Mouse (Mus musculus) lung, embryonic 14.5 days (tissue): ENCODE data around the gene Cnnm1. TPM values are rescaled to one million over a fixed set of nuclear protein-coding genes. Genes with fewer than 3 reads are reported as not detected.

Source experiments
- ATAC-seq: fragments of 200-750 bp; cut with Nextera tagmentation; 2 replicates; pipeline ENCODE4 v1.8.0; 2017; ENCODE audit warnings: mild to moderate bottlenecking, moderate TSS enrichment, moderate library complexity; ENCODE audit not compliant: insufficient read depth
- DNase-seq: peaks from one replicate; pipeline ENCODE4 v3.0.0-alpha.2; 2015
- H3K27ac ChIP-seq: fragments of 300-500 bp; sonication (generic); 2 replicates; pipeline ENCODE4 v1.5.1; 2014; ENCODE audit warnings: low read depth, mild to moderate bottlenecking, moderate library complexity
- H3K27me3 ChIP-seq: fragments of 300-500 bp; sonication (generic); 2 replicates; pipeline ENCODE4 v1.6.1; 2014; ENCODE audit warnings: low read length, control low read depth; ENCODE audit not compliant: insufficient read depth
- H3K36me3 ChIP-seq: fragments of 300-500 bp; sonication (generic); 2 replicates; pipeline ENCODE4 v1.6.1; 2014; ENCODE audit warnings: control low read depth; ENCODE audit not compliant: insufficient read depth
- H3K4me1 ChIP-seq: fragments of 300-500 bp; sonication (generic); 2 replicates; pipeline ENCODE4 v1.6.1; 2014; ENCODE audit warnings: antibody characterized with exemption, control low read depth; ENCODE audit not compliant: insufficient read depth
- H3K4me2 ChIP-seq: fragments of 300-500 bp; sonication (generic); 2 replicates; pipeline ENCODE4 v1.6.1; 2014; ENCODE audit warnings: mild to moderate bottlenecking
- H3K4me3 ChIP-seq: fragments of 300-500 bp; sonication (generic); 2 replicates; pipeline ENCODE4 v1.5.1; 2014; ENCODE audit warnings: low read depth, low read length
- H3K9ac ChIP-seq: fragments of 300-500 bp; sonication (generic); 2 replicates; pipeline ENCODE4 v1.6.1; 2014
- H3K9me3 ChIP-seq: fragments of 300-500 bp; sonication (generic); 2 replicates; pipeline ENCODE4 v1.6.1; 2016; ENCODE audit warnings: low read depth, low read length, control low read depth
- CTCF ChIP-seq: IDR thresholded peaks from 2 replicates; pipeline ENCODE4 v1.5.1; 2016; ENCODE audit warnings: antibody characterized with exemption, low read depth
- WGBS: fragments of 180-500 bp; shearing (Covaris S2); extraction: QIAGEN DNeasy Blood & Tissue Kit; methylation state at CpG from one replicate; pipeline ENCODE4 v1.1.7; 2014; 5-methylcytosine and 5-hydroxymethylcytosine counted together
- polyA plus RNA-seq: library from polyadenylated mRNA; unstranded; fragments of >200 nt; fragmentation: Nextera tagmentation; extraction: Ambion mirVana; gene quantifications from 2 replicates; pipeline ENCODE4 v1.2.1, GENCODE M21; 2014

Gene Cnnm1
- polyA plus RNA-seq, 1 experiment from 2014 or later, result 0.05 TPM

- H3K9ac ChIP-seq, result no peak overlapping the region
- DNase-seq (no peak), ATAC-seq (no peak)
- H3K27ac ChIP-seq, result no peak overlapping the region
- 79% methylated on average over 7 of the region's 7 CpGs for WGBS
- H3K4me1 ChIP-seq, result no peaks in the 10 kb centered on the region
- no peaks in the 10 kb centered on the region for H3K36me3 ChIP-seq
- no peak for TF ChIP-seq CTCF
- H3K27me3 ChIP-seq, result peaks cover 59% of the 10 kb centered on the region
- no peak overlapping the region for H3K4me3 ChIP-seq
- H3K9me3 ChIP-seq, result no peaks in the 10 kb centered on the region
- H3K4me2 ChIP-seq, result no peak overlapping the region
Measured at GRCm38 (mm10) chr19:43439246-43439645, 990 bp upstream of the Cnnm1 start.

DNA sequence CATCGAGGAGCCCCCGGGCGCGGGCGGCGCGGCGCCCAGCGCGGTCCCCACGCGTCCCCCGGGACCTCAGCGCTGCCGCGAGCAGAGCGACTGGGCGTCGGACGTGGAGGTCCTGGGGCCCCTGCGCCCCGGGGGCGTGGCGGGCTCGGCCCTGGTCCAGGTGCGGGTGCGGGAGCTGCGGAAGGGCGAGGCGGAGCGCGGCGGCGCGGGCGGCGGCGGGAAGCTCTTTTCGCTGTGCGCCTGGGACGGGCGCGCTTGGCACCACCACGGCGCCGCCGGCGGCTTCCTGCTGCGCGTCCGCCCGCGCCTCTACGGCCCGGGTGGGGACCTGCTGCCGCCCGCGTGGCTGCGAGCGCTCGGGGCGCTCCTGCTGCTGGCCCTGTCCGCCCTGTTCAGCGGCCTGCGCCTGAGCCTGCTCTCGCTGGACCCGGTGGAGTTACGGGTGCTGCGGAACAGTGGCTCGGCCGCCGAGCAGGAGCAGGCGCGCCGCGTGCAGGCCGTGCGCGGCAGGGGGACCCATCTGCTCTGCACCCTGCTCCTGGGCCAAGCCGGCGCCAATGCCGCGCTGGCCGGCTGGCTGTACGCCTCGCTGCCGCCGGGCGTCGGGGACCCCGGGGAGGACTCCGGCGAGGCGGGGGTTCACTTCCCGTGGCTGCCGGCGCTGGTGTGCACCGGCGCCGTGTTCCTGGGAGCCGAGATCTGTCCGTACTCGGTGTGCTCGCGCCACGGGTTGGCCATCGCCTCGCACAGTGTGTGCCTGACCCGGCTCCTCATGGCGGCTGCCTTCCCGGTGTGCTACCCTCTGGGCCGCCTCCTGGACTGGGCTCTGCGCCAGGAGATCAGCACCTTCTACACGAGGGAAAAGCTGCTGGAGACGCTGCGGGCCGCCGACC is 778 bp downstream of the Cnnm1 start:
- DNase-seq (peak; percentile 41), ATAC-seq (peak; percentile 60)
- H3K36me3 ChIP-seq, result no peaks in the 10 kb centered on the region
- H3K4me3 ChIP-seq, result peak overlapping the region; percentile 54
- peaks cover 59% of the 10 kb centered on the region for H3K27me3 ChIP-seq
- TF ChIP-seq CTCF, result no peak
- no peaks in the 10 kb centered on the region for H3K9me3 ChIP-seq
- peak overlapping the region; percentile 99 for H3K4me2 ChIP-seq
- H3K27ac ChIP-seq, result no peak overlapping the region
- peak overlapping the region; percentile 40 for H3K9ac ChIP-seq
- H3K4me1 ChIP-seq, result no peaks in the 10 kb centered on the region
- under 1% methylated on average over 99 of the region's 118 CpGs for WGBS

DNA sequence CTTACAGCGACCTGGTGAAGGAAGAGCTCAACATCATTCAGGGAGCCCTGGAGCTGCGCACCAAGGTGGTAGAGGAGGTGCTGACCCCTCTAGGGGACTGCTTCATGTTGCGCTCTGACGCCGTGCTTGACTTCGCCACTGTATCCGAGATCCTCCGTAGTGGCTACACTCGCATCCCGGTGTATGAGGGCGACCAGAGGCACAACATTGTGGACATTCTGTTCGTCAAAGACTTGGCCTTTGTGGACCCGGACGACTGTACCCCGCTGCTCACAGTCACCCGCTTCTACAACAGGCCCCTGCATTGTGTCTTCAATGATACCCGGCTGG is 1.4 kb downstream of the Cnnm1 start:
- TF ChIP-seq CTCF, result no peak
- H3K4me3 ChIP-seq, result peak overlapping the region; percentile 54
- ATAC-seq, result no peak
- H3K4me2 ChIP-seq, result peak overlapping the region; percentile 99
- no peaks in the 10 kb centered on the region for H3K36me3 ChIP-seq
- no peaks in the 10 kb centered on the region for H3K9me3 ChIP-seq
- WGBS, result 12% methylated on average over 17 of the region's 17 CpGs
- no peak overlapping the region for H3K9ac ChIP-seq
- H3K4me1 ChIP-seq, result no peaks in the 10 kb centered on the region
- H3K27me3 ChIP-seq, result peaks cover 59% of the 10 kb centered on the region
- no peak for DNase-seq
- no peak overlapping the region for H3K27ac ChIP-seq

- Histone ChIP-seq H3K27me3 (peaks cover 59% of the 10 kb centered on the region), H3K9me3 (no peaks in the 10 kb centered on the region), H3K36me3 (no peaks in the 10 kb centered on the region), H3K9ac (no peak overlapping the region), H3K27ac (no peak overlapping the region), H3K4me3 (no peak overlapping the region), H3K4me1 (no peaks in the 10 kb centered on the region), H3K4me2 (no peak overlapping the region)
- no peak for TF ChIP-seq CTCF
- 29% methylated on average over 6 of the region's 6 CpGs for WGBS
- ATAC-seq (no peak), DNase-seq (peak; percentile 78)
Measured at GRCm38 (mm10) chr19:43442269-43442668, 2.0 kb downstream of the Cnnm1 start.

GRCm38 (mm10) chr19:43442906-43443305 is 2.7 kb downstream of the Cnnm1 start:
- Histone ChIP-seq H3K4me1 (no peaks in the 10 kb centered on the region), H3K9ac (no peak overlapping the region), H3K27ac (no peak overlapping the region), H3K4me3 (no peak overlapping the region), H3K9me3 (no peaks in the 10 kb centered on the region), H3K4me2 (no peak overlapping the region), H3K36me3 (no peaks in the 10 kb centered on the region), H3K27me3 (peaks cover 57% of the 10 kb centered on the region)
- TF ChIP-seq CTCF, result no peak
- no peak for DNase-seq
- WGBS, result 82% methylated on average over 5 of the region's 5 CpGs
- ATAC-seq, result no peak

DNA sequence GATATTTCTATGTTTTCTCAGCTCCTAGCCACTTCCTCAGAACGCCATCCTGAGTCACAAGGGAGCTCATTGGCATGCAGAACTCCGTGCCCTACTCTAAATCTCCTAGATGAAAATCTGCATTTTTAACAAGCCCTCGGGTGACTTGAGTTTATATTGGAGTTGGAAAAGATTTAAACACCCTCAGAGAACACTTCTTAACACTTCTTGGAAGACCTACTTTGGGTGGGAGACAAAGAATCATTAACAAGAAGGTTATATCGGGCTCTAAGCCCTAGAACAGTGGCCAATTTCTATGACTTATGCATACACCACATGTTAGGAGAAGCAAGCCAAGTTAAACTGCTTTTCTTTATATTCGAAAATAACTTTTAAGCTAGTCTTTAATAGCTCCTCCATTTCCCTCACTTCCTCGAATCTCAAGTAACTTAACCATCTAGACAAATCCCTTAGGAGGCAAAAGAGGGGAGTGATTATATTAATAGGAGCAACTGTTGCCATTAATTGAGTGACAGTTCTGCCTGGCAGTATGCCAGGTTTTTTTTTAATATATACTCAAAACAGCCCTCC is 4.5 kb downstream of the Cnnm1 start:
- H3K4me2 ChIP-seq, result no peak overlapping the region
- H3K27ac ChIP-seq, result no peak overlapping the region
- no peaks in the 10 kb centered on the region for H3K9me3 ChIP-seq
- peaks cover 40% of the 10 kb centered on the region for H3K27me3 ChIP-seq
- WGBS, result 63% methylated on average over 6 of the region's 6 CpGs
- H3K36me3 ChIP-seq, result no peaks in the 10 kb centered on the region
- H3K4me3 ChIP-seq, result no peak overlapping the region
- H3K4me1 ChIP-seq, result no peaks in the 10 kb centered on the region
- no peak for TF ChIP-seq CTCF
- DNase-seq (no peak), ATAC-seq (no peak)
- no peak overlapping the region for H3K9ac ChIP-seq

DNA sequence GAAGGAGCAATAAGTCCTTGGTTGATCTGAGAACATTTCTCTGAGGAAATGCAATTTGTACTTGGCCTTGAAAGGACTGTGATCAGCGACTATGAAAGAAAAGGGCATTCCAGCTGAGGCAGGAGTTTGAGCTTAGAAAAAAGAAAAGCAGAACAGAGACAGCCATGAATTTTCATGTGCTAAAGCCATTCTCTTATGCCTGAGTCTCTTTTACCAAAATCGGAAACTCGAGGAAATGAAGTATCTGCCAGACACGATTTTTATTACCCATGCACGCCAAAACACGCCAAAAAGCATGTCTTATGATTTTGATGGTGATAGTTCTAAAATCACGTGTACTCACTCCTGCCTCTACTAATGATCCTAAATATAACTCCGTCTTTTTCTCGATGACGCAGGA is 11.3 kb downstream of the Cnnm1 start:
- WGBS, result 85% methylated on average over 10 of the region's 10 CpGs
- ATAC-seq (no peak), DNase-seq (no peak)
- H3K27me3 ChIP-seq, result no peaks in the 10 kb centered on the region
- H3K9ac ChIP-seq, result no peak overlapping the region
- H3K36me3 ChIP-seq, result no peaks in the 10 kb centered on the region
- H3K9me3 ChIP-seq, result no peaks in the 10 kb centered on the region
- no peak overlapping the region for H3K4me2 ChIP-seq
- H3K4me3 ChIP-seq, result no peak overlapping the region
- no peaks in the 10 kb centered on the region for H3K4me1 ChIP-seq
- no peak for TF ChIP-seq CTCF
- no peak overlapping the region for H3K27ac ChIP-seq
